Mouse (Mus musculus) limb, embryonic 15.5 days (tissue): ENCODE results near the gene Cstf1. TPM values are rescaled to one million over a fixed set of nuclear protein-coding genes. Genes with fewer than 3 reads are reported as not detected.
A peak's percentile ranks its signal among the peaks of the same experiment; 100 is the strongest.

Experiments used
- ATAC-seq: fragments of 200-750 bp; cut with Nextera tagmentation; 2 replicates; pipeline ENCODE4 v1.8.0; 2017; ENCODE audit warnings: low read depth, moderate TSS enrichment; ENCODE audit not compliant: insufficient number of reproducible peaks, low FRiP score, low TSS enrichment
- H3K27ac ChIP-seq: fragments of 300-500 bp; sonication (generic); 2 replicates; pipeline ENCODE4 v1.5.1; 2015; ENCODE audit warnings: moderate library complexity, mild to moderate bottlenecking, inconsistent platforms
- H3K27me3 ChIP-seq: fragments of 300-500 bp; sonication (generic); 2 replicates; pipeline ENCODE4 v1.6.1; 2015; ENCODE audit warnings: inconsistent platforms
- H3K36me3 ChIP-seq: fragments of 300-500 bp; sonication (generic); 2 replicates; pipeline ENCODE4 v1.6.1; 2015; ENCODE audit warnings: inconsistent platforms
- H3K4me1 ChIP-seq: fragments of 300-500 bp; sonication (generic); 2 replicates; pipeline ENCODE4 v1.6.1; 2015; ENCODE audit warnings: inconsistent platforms
- H3K4me2 ChIP-seq: fragments of 300-500 bp; sonication (generic); 2 replicates; pipeline ENCODE4 v1.6.1; 2015; ENCODE audit warnings: mild to moderate bottlenecking, inconsistent platforms
- H3K4me3 ChIP-seq: fragments of 300-500 bp; sonication (generic); 2 replicates; pipeline ENCODE4 v1.5.1; 2015; ENCODE audit warnings: mild to moderate bottlenecking, inconsistent platforms
- H3K9ac ChIP-seq: fragments of 300-500 bp; sonication (generic); 2 replicates; pipeline ENCODE4 v1.6.1; 2015; ENCODE audit warnings: inconsistent platforms
- H3K9me3 ChIP-seq: fragments of 300-500 bp; sonication (generic); 2 replicates; pipeline ENCODE4 v1.6.1; 2016; ENCODE audit warnings: inconsistent platforms
- WGBS: fragments of 180-500 bp; shearing (Covaris S2); methylation state at CpG from one replicate; pipeline ENCODE4 v1.1.7; 2015; 5-methylcytosine and 5-hydroxymethylcytosine counted together
- polyA plus RNA-seq: library from polyadenylated mRNA; unstranded; fragments of >200 nt; fragmentation: Nextera tagmentation; extraction: Ambion mirVana; gene quantifications from 2 replicates; pipeline ENCODE4 v1.2.1, GENCODE M21; 2015

Cstf1 gene
- polyA plus RNA-seq, 1 experiment from 2014 or later = 32.9 TPM

GRCm38 (mm10) chr2:172346933-172347611 lies 23.4 kb upstream of the Cstf1 start:
- peaks cover 24% of the 10 kb centered on the region for H3K4me1 ChIP-seq
- H3K36me3 ChIP-seq = no peaks in the 10 kb centered on the region
- H3K27me3 ChIP-seq = no peaks in the 10 kb centered on the region
- no peak overlapping the region for H3K27ac ChIP-seq
- H3K4me3 ChIP-seq = no peak overlapping the region
- no peak for ATAC-seq
- no peak overlapping the region for H3K4me2 ChIP-seq
- 65% methylated on average over 8 of the region's 8 CpGs for WGBS
- no peak overlapping the region for H3K9ac ChIP-seq
- 0 out of 2 replicates have a peak, but pooled peaks cover 2% of the 10 kb centered on the region for H3K9me3 ChIP-seq

- Histone ChIP-seq H3K4me1 (peaks cover 24% of the 10 kb centered on the region), H3K9ac (no peak overlapping the region), H3K9me3 (no peaks in the 10 kb centered on the region), H3K4me3 (no peak overlapping the region), H3K27me3 (no peaks in the 10 kb centered on the region), H3K4me2 (no peak overlapping the region), H3K36me3 (peaks cover 5% of the 10 kb centered on the region; the same call in 1 of the 2 replicates), H3K27ac (no peak overlapping the region)
- no peak for ATAC-seq
- WGBS = 39% methylated on average over 3 of the region's 3 CpGs
Measured at GRCm38 (mm10) chr2:172348297-172348950, 22.1 kb upstream of the Cstf1 start.

- Histone ChIP-seq H3K4me1 (peaks cover 14% of the 10 kb centered on the region), H3K9ac (no peak overlapping the region), H3K9me3 (no peaks in the 10 kb centered on the region), H3K4me3 (no peak overlapping the region), H3K27me3 (no peaks in the 10 kb centered on the region), H3K27ac (no peak overlapping the region), H3K4me2 (no peak overlapping the region), H3K36me3 (peaks cover 11% of the 10 kb centered on the region)
- 77% methylated on average over 14 of the region's 14 CpGs for WGBS
- ATAC-seq = no peak
Measured at GRCm38 (mm10) chr2:172349776-172350175, 20.7 kb upstream of the Cstf1 start.

- Histone ChIP-seq H3K36me3 (peaks cover 21% of the 10 kb centered on the region), H3K4me2 (no peak overlapping the region), H3K4me3 (no peak overlapping the region), H3K9me3 (no peaks in the 10 kb centered on the region), H3K27ac (no peak overlapping the region), H3K9ac (no peak overlapping the region), H3K27me3 (no peaks in the 10 kb centered on the region), H3K4me1 (peaks cover 12% of the 10 kb centered on the region; the same call in 1 of the 2 replicates)
- ATAC-seq = no peak
- WGBS = 62% methylated on average over 8 of the region's 8 CpGs
Measured at GRCm38 (mm10) chr2:172350773-172351172, 19.7 kb upstream of the Cstf1 start.

- no peaks in the 10 kb centered on the region for H3K27me3 ChIP-seq
- ATAC-seq = no peak
- H3K36me3 ChIP-seq = peaks cover 44% of the 10 kb centered on the region
- H3K4me1 ChIP-seq = peaks cover 4% of the 10 kb centered on the region; the same call in 1 of the 2 replicates
- H3K4me3 ChIP-seq = no peak overlapping the region
- H3K27ac ChIP-seq = no peak overlapping the region
- H3K4me2 ChIP-seq = no peak overlapping the region
- WGBS = 68% methylated on average over 9 of the region's 9 CpGs
- no peak overlapping the region for H3K9ac ChIP-seq
- no peaks in the 10 kb centered on the region for H3K9me3 ChIP-seq
Measured at GRCm38 (mm10) chr2:172353218-172353617, 17.3 kb upstream of the Cstf1 start.

- Histone ChIP-seq H3K4me1 (no peaks in the 10 kb centered on the region), H3K36me3 (peaks cover 60% of the 10 kb centered on the region), H3K4me3 (no peak overlapping the region), H3K27ac (no peak overlapping the region), H3K27me3 (no peaks in the 10 kb centered on the region), H3K4me2 (no peak overlapping the region), H3K9ac (no peak overlapping the region), H3K9me3 (no peaks in the 10 kb centered on the region)
- ATAC-seq = no peak
- 64% methylated on average over 9 of the region's 9 CpGs for WGBS
Measured at GRCm38 (mm10) chr2:172354761-172355160, 15.7 kb upstream of the Cstf1 start.

- Histone ChIP-seq H3K27me3 (no peaks in the 10 kb centered on the region), H3K36me3 (peaks cover 70% of the 10 kb centered on the region), H3K4me2 (no peak overlapping the region), H3K27ac (no peak overlapping the region), H3K9ac (no peak overlapping the region), H3K9me3 (no peaks in the 10 kb centered on the region), H3K4me1 (no peaks in the 10 kb centered on the region), H3K4me3 (no peak overlapping the region)
- ATAC-seq = no peak
- 85% methylated on average over 5 of the region's 5 CpGs for WGBS
Measured at GRCm38 (mm10) chr2:172355833-172356232, 14.6 kb upstream of the Cstf1 start.

GRCm38 (mm10) chr2:172363176-172363575 lies 7.3 kb upstream of the Cstf1 start:
- Histone ChIP-seq H3K4me1 (no peaks in the 10 kb centered on the region; the same call in 1 of the 2 replicates), H3K9ac (no peak overlapping the region), H3K4me3 (no peak overlapping the region), H3K27ac (no peak overlapping the region), H3K27me3 (no peaks in the 10 kb centered on the region), H3K9me3 (no peaks in the 10 kb centered on the region), H3K4me2 (no peak overlapping the region), H3K36me3 (peaks cover 86% of the 10 kb centered on the region)
- WGBS = 94% methylated on average over 7 of the region's 7 CpGs
- no peak for ATAC-seq

GRCm38 (mm10) chr2:172371258-172371657 lies 777 bp downstream of the Cstf1 start:
- peak overlapping the region; percentile 85 for H3K27ac ChIP-seq
- peaks cover 50% of the 10 kb centered on the region for H3K36me3 ChIP-seq
- H3K9ac ChIP-seq = peak overlapping the region; percentile 98
- WGBS = under 1% methylated on average over 11 of the region's 11 CpGs
- ATAC-seq = no peak
- no peaks in the 10 kb centered on the region for H3K9me3 ChIP-seq
- peak overlapping the region; percentile 53 for H3K4me2 ChIP-seq
- H3K27me3 ChIP-seq = no peaks in the 10 kb centered on the region
- H3K4me1 ChIP-seq = peaks cover 21% of the 10 kb centered on the region
- H3K4me3 ChIP-seq = peak overlapping the region; percentile 96

- peaks cover 84% of the 10 kb centered on the region for H3K36me3 ChIP-seq
- no peak overlapping the region for H3K9ac ChIP-seq
- ATAC-seq = no peak
- no peaks in the 10 kb centered on the region for H3K9me3 ChIP-seq
- peaks cover 6% of the 10 kb centered on the region for H3K4me1 ChIP-seq
- H3K27me3 ChIP-seq = no peaks in the 10 kb centered on the region
- no peak overlapping the region for H3K4me2 ChIP-seq
- 89% methylated on average over 4 of the region's 4 CpGs for WGBS
- no peak overlapping the region for H3K4me3 ChIP-seq
- H3K27ac ChIP-seq = no peak overlapping the region
Measured at GRCm38 (mm10) chr2:172376551-172376950, 6.1 kb downstream of the Cstf1 start.

GRCm38 (mm10) chr2:172376999-172377515 lies 6.6 kb downstream of the Cstf1 start:
- Histone ChIP-seq H3K27ac (no peak overlapping the region), H3K36me3 (peaks cover 89% of the 10 kb centered on the region), H3K4me1 (0 out of 2 replicates have a peak, but pooled peaks cover 1% of the 10 kb centered on the region), H3K4me2 (no peak overlapping the region), H3K9me3 (no peaks in the 10 kb centered on the region), H3K9ac (no peak overlapping the region), H3K27me3 (no peaks in the 10 kb centered on the region), H3K4me3 (no peak overlapping the region)
- WGBS = 63% methylated on average over 5 of the region's 5 CpGs
- no peak for ATAC-seq

GRCm38 (mm10) chr2:172378332-172378731 lies 7.9 kb downstream of the Cstf1 start:
- H3K27me3 ChIP-seq = no peaks in the 10 kb centered on the region
- H3K27ac ChIP-seq = no peak overlapping the region
- WGBS = 73% methylated on average over 7 of the region's 7 CpGs
- H3K4me2 ChIP-seq = no peak overlapping the region
- H3K9me3 ChIP-seq = no peaks in the 10 kb centered on the region
- ATAC-seq = no peak
- peaks cover 92% of the 10 kb centered on the region for H3K36me3 ChIP-seq
- H3K4me1 ChIP-seq = no peaks in the 10 kb centered on the region
- H3K4me3 ChIP-seq = no peak overlapping the region
- no peak overlapping the region for H3K9ac ChIP-seq
